ENCODE assay signal across 14 mouse cellular contexts in genomic region chr6:3548959-3549358, GRCm38 (mm10).
"Had no signal": no experiment of that assay in that cellular context is flagged by ENCODE, and none has a peak within 500 bp of the region (broad histone marks: within the 10 kb centered on the region; RNA-seq: fewer than 3 reads in every experiment).

No protein-coding gene starts in this region.

- H3K27me3 ChIP-seq: limb, embryonic 13.5 days; neural tube, embryonic 12.5 days had no signal

- H3K9me3 ChIP-seq: limb, embryonic 13.5 days; neural tube, embryonic 12.5 days had no signal

- H3K4me2 ChIP-seq: limb, embryonic 13.5 days; lung, embryonic 14.5 days; neural tube, embryonic 12.5 days had no signal

- H3K27ac ChIP-seq: layer of hippocampus, adult 2 months; limb, embryonic 13.5 days; neural tube, embryonic 12.5 days had no signal

- DNase-seq: kidney, adult 18-20 months; kidney, postnatal 10 days; kidney, postnatal 4 days; left cerebral cortex, postnatal 4 days; lung, embryonic 14.5 days; lung, postnatal 10 days; lung, postnatal 4 days; right cerebral cortex, postnatal 4 days; spleen, adult 18-20 months; thymus, adult 2 months; thymus, postnatal 25 days had no signal

- H3K4me1 ChIP-seq: limb, embryonic 13.5 days; neural tube, embryonic 12.5 days had no signal

- H3K4me3 ChIP-seq: layer of hippocampus, adult 2 months; limb, embryonic 13.5 days; neural tube, embryonic 12.5 days had no signal

- H3K9ac ChIP-seq: limb, embryonic 13.5 days; lung, embryonic 14.5 days; neural tube, embryonic 12.5 days had no signal
